Mouse (Mus musculus) G1E (cell line): ENCODE data around the gene Tppp3.

Experiments
- CTCF ChIP-seq: IDR thresholded peaks from 2 replicates; pipeline ENCODE4 v1.5.1; 2012; ENCODE audit warnings: low read depth, low read length, inconsistent platforms, mixed read lengths
- GATA1 ChIP-seq: IDR thresholded peaks from 2 replicates; pipeline ENCODE4 v1.6.1; 2012; ENCODE audit warnings: borderline replicate concordance, low read length, inconsistent platforms, mixed read lengths
- GATA2 ChIP-seq: IDR thresholded peaks from 2 replicates; pipeline ENCODE4 v1.6.1; 2012; ENCODE audit warnings: low read depth, low read length, inconsistent platforms, borderline replicate concordance
- TAL1 ChIP-seq: conservative IDR thresholded peaks from 2 replicates; pipeline ENCODE4 v1.6.1; 2012; ENCODE audit warnings: low read depth, low read length, inconsistent platforms, mixed read lengths

GRCm38 (mm10) chr8:105455218-105455617 is 16.1 kb downstream of the Tppp3 start:
- TF ChIP-seq CTCF (no peak), GATA1 (no peak), GATA2 (no peak), TAL1 (no peak)
